Mouse (Mus musculus): ENCODE results near the gene Thada. TPM values are rescaled to one million over a fixed set of nuclear protein-coding genes. Genes with fewer than 3 reads are reported as not detected.

Thada gene
- polyA plus RNA-seq, 1 experiment: 6.8 TPM

GRCm38 (mm10) chr17:84358951-84359644 lies 106.9 kb downstream of the Thada start:
- Histone ChIP-seq H3K4me3 (replicated peaks; ENCODE audit: insufficient read depth, low read depth, low read length) (no peak overlapping the region), H3K4me1 (ENCODE audit: control insufficient read depth, insufficient read depth, low read length) (peaks cover 10% of the 10 kb centered on the region), H3K27ac (ENCODE audit: insufficient read depth, low read length) (no peak overlapping the region), H3K27me3 (ENCODE audit: control insufficient read depth, insufficient read depth, low read length) (no peaks in the 10 kb centered on the region)
- TF ChIP-seq POLR2A (IDR thresholded peaks at IDR 0.05; ENCODE audit: borderline replicate concordance, insufficient read depth, low read length) (no peak), CTCF (IDR thresholded peaks at IDR 0.05; ENCODE audit: borderline replicate concordance, insufficient read depth, low read depth, low read length) (no peak)
- WGBS: 96% methylated on average over 10 of the region's 10 CpGs
- no peak for DNase-seq

- Histone ChIP-seq H3K27me3 (ENCODE audit: control insufficient read depth, insufficient read depth, low read length) (no peaks in the 10 kb centered on the region), H3K27ac (ENCODE audit: insufficient read depth, low read length) (no peak overlapping the region), H3K4me1 (ENCODE audit: control insufficient read depth, insufficient read depth, low read length) (peaks cover 16% of the 10 kb centered on the region), H3K4me3 (replicated peaks; ENCODE audit: insufficient read depth, low read depth, low read length) (no peak overlapping the region)
- DNase-seq: no peak
- WGBS: 98% methylated on average over 8 of the region's 8 CpGs
- TF ChIP-seq CTCF (IDR thresholded peaks at IDR 0.05; ENCODE audit: borderline replicate concordance, insufficient read depth, low read depth, low read length) (no peak), POLR2A (IDR thresholded peaks at IDR 0.05; ENCODE audit: borderline replicate concordance, insufficient read depth, low read length) (no peak)
Observed at GRCm38 (mm10) chr17:84357776-84358175, 108.2 kb downstream of the Thada start.

DNA sequence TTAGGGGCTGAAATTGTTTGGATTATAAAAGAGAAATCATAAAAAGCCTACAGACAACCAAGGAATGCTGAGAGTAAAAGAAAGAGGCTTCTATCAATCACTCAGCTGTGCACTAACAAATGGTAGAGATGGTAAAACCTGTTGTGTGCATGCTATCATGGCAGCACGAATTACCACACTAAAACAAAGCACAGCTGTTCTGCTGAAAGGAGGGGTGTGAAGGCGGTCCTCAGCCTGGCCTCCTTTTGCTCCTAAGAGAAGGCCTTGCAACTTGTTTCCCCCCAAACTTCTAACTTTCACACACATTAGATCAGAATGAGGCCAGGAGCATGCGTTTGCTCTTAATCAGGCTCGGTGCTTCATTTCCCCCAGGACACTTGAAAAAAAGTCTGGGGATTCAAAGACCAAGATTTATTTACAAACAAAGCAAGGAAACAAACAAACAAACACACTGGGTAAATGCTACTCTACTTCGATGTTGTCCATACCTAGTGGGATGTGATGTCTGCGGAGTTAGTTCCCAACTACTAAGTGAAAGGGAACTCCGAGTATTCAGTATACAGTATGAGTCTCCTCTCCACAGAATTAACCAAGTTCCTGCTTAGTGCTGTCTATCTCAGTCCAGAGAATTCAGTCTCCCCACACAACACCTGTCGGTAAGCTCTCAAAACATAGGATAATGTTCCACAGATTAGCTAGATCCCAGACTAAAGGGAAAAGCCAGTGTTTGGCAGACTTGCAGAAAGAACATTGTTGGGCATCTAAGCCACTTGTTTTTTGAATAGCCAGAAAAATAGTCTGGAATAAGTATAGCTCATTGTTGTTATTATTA lies 109.7 kb downstream of the Thada start:
- H3K27ac ChIP-seq (ENCODE audit: insufficient read depth, low read length): no peak overlapping the region
- H3K27me3 ChIP-seq (ENCODE audit: control insufficient read depth, insufficient read depth, low read length): no peaks in the 10 kb centered on the region
- WGBS: 98% methylated on average over 8 of the region's 8 CpGs
- no peak overlapping the region for H3K4me3 ChIP-seq (replicated peaks; ENCODE audit: insufficient read depth, low read depth, low read length)
- no peak for TF ChIP-seq CTCF (IDR thresholded peaks at IDR 0.05; ENCODE audit: borderline replicate concordance, insufficient read depth, low read depth, low read length)
- TF ChIP-seq POLR2A (IDR thresholded peaks at IDR 0.05; ENCODE audit: borderline replicate concordance, insufficient read depth, low read length): no peak
- DNase-seq: no peak
- H3K4me1 ChIP-seq (ENCODE audit: control insufficient read depth, insufficient read depth, low read length): peaks cover 16% of the 10 kb centered on the region

GRCm38 (mm10) chr17:84355006-84355405 lies 111.0 kb downstream of the Thada start:
- 0 out of 2 replicates have a peak overlapping the region, but pooled peaks have one; percentile 45 for H3K27ac ChIP-seq (ENCODE audit: insufficient read depth, low read length)
- WGBS: 99% methylated on average over 3 of the region's 3 CpGs
- no peak overlapping the region for H3K4me3 ChIP-seq (replicated peaks; ENCODE audit: insufficient read depth, low read depth, low read length)
- TF ChIP-seq CTCF (IDR thresholded peaks at IDR 0.05; ENCODE audit: borderline replicate concordance, insufficient read depth, low read depth, low read length) (no peak), POLR2A (IDR thresholded peaks at IDR 0.05; ENCODE audit: borderline replicate concordance, insufficient read depth, low read length) (no peak)
- H3K27me3 ChIP-seq (ENCODE audit: control insufficient read depth, insufficient read depth, low read length): no peaks in the 10 kb centered on the region
- no peak for DNase-seq
- H3K4me1 ChIP-seq (ENCODE audit: control insufficient read depth, insufficient read depth, low read length): peaks cover 16% of the 10 kb centered on the region

DNA sequence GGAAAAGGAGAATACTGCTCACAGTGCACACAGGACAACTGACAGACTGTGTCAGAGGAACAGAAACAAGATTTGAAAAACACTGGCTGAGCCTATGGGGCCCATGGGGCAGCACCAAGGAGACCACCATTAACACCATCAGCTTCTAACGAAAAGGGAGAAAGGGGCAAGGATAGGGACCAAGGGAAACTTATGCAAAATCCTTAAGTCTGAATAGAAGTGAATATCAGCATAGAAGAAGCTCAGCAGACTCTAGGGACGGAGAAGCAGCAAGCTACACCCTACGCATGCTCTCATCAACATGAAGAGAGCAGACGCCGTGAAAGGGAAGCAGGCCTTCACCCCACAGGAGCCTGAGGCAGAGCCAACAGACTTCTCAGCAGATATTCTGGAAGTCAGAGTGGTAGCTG lies 112.1 kb downstream of the Thada start:
- DNase-seq: peak; percentile 68 to 82
- TF ChIP-seq POLR2A (IDR thresholded peaks at IDR 0.05; ENCODE audit: borderline replicate concordance, insufficient read depth, low read length) (no peak), CTCF (IDR thresholded peaks at IDR 0.05; ENCODE audit: borderline replicate concordance, insufficient read depth, low read depth, low read length) (no peak)
- WGBS: 19% methylated on average over 5 of the region's 5 CpGs
- peaks cover 16% of the 10 kb centered on the region for H3K4me1 ChIP-seq (ENCODE audit: control insufficient read depth, insufficient read depth, low read length)
- H3K4me3 ChIP-seq (replicated peaks; ENCODE audit: insufficient read depth, low read depth, low read length): no peak overlapping the region
- H3K27ac ChIP-seq (ENCODE audit: insufficient read depth, low read length): no peak overlapping the region
- no peaks in the 10 kb centered on the region for H3K27me3 ChIP-seq (ENCODE audit: control insufficient read depth, insufficient read depth, low read length)

- WGBS: 30% methylated on average over 3 of the region's 3 CpGs
- no peak overlapping the region for H3K27ac ChIP-seq (ENCODE audit: insufficient read depth, low read length)
- H3K4me1 ChIP-seq (ENCODE audit: control insufficient read depth, insufficient read depth, low read length): peaks cover 16% of the 10 kb centered on the region
- DNase-seq: peak in 1 of 2 experiments; percentile 15
- no peak overlapping the region for H3K4me3 ChIP-seq (replicated peaks; ENCODE audit: insufficient read depth, low read depth, low read length)
- no peaks in the 10 kb centered on the region for H3K27me3 ChIP-seq (ENCODE audit: control insufficient read depth, insufficient read depth, low read length)
- TF ChIP-seq POLR2A (IDR thresholded peaks at IDR 0.05; ENCODE audit: borderline replicate concordance, insufficient read depth, low read length) (no peak), CTCF (IDR thresholded peaks at IDR 0.05; ENCODE audit: borderline replicate concordance, insufficient read depth, low read depth, low read length) (no peak)
Observed at GRCm38 (mm10) chr17:84353224-84353901, 112.6 kb downstream of the Thada start.

GRCm38 (mm10) chr17:84352790-84353154 lies 113.2 kb downstream of the Thada start:
- DNase-seq: no peak
- Histone ChIP-seq H3K27ac (ENCODE audit: insufficient read depth, low read length) (no peak overlapping the region), H3K4me1 (ENCODE audit: control insufficient read depth, insufficient read depth, low read length) (peaks cover 16% of the 10 kb centered on the region), H3K4me3 (replicated peaks; ENCODE audit: insufficient read depth, low read depth, low read length) (no peak overlapping the region), H3K27me3 (ENCODE audit: control insufficient read depth, insufficient read depth, low read length) (no peaks in the 10 kb centered on the region)
- no peak for TF ChIP-seq POLR2A (IDR thresholded peaks at IDR 0.05; ENCODE audit: borderline replicate concordance, insufficient read depth, low read length)
- no peak for TF ChIP-seq CTCF (IDR thresholded peaks at IDR 0.05; ENCODE audit: borderline replicate concordance, insufficient read depth, low read depth, low read length)
- WGBS: 81% methylated on average over 3 of the region's 3 CpGs

Data from cerebellum, adult 2 months (tissue).